Mouse (Mus musculus): Measurements from ENCODE around the gene Tlr6. TPM values are rescaled to one million over a fixed set of nuclear protein-coding genes. Genes with fewer than 3 reads are reported as not detected.

Gene Tlr6
- polyA plus RNA-seq, 1 experiment from 2014 or later: 0.20 TPM

DNA sequence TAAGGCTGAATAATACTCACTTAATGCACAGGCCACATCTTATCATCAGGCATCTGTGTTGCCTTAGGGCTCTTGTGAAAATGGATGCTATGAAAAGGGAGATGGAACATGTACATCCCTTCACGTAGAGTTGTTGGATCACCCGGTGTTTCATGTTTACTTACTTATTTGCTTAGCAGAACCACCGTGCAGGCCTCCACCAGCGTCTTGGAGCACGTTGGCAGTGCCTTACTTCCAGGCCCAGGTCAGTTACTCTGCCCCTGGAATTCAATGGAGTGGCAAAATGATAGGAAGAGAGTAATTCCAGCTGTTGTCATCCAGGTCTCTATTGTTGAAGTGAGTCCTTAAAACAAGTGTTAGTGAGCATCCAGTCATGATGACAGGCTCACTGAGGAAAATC lies 52.0 kb downstream of the Tlr6 start:
- Histone ChIP-seq H3K4me3 (ENCODE audit: low read depth, low read length) (no peak overlapping the region), H3K9me3 (ENCODE audit: control insufficient read depth, low read length) (no peaks in the 10 kb centered on the region), H3K27ac (ENCODE audit: low read depth, low read length) (no peak overlapping the region), H3K27me3 (ENCODE audit: control insufficient read depth, insufficient read depth, low read length) (no peaks in the 10 kb centered on the region), H3K4me2 (ENCODE audit: low read depth, low read length) (no peak overlapping the region), H3K9ac (replicated peaks; ENCODE audit: low read depth, low read length) (no peak overlapping the region), H3K4me1 (ENCODE audit: control insufficient read depth, insufficient read depth, low read length) (no peaks in the 10 kb centered on the region), H3K36me3 (ENCODE audit: control insufficient read depth, insufficient read depth, low read length) (no peaks in the 10 kb centered on the region)
- no peak for ATAC-seq (ENCODE audit: low read depth)
- 91% methylated on average over 5 of the region's 5 CpGs for WGBS

DNA sequence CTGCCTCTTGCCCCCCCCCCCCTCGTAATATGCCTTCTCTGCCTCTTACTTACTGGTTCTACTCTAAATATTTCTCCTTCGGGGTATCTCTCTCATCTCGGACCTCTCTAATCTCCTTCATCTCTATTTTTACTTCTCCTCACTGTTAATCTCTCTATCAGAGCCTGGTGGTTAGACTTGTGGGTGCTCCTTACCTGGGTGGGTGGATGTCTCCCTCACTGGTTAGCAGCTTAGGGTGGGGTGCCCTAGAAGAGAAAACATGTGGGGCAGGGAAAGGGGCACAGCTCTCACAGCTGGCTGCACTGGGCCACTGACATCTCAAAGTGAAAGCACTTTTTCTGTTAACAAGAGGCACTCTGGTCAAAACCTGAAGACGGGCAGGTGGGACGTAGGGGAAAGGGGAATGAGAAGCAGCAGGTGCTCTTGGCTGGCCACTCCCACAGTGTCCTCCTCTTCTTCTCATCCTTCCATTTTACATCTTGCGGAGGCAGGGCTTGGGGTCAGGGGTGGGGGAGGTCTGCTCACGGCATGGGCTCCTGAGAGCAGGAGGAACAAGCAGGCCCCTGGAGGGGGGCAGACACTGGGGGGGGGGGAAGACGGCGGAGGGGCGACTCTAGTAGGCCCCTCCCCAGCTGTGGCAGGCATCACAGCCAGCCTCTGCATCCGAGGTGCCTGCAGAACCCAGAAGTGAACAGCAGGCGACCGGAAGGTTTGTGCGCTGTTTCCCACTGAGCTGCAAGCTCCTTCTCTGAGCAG lies 54.2 kb downstream of the Tlr6 start:
- Histone ChIP-seq H3K36me3 (ENCODE audit: control insufficient read depth, insufficient read depth, low read length) (no peaks in the 10 kb centered on the region), H3K4me1 (ENCODE audit: control insufficient read depth, insufficient read depth, low read length) (no peaks in the 10 kb centered on the region), H3K4me3 (ENCODE audit: low read depth, low read length) (no peak overlapping the region), H3K4me2 (ENCODE audit: low read depth, low read length) (no peak overlapping the region), H3K9me3 (ENCODE audit: control insufficient read depth, low read length) (no peaks in the 10 kb centered on the region), H3K27ac (ENCODE audit: low read depth, low read length) (no peak overlapping the region), H3K9ac (replicated peaks; ENCODE audit: low read depth, low read length) (no peak overlapping the region), H3K27me3 (ENCODE audit: control insufficient read depth, insufficient read depth, low read length) (no peaks in the 10 kb centered on the region)
- ATAC-seq (ENCODE audit: low read depth): no peak
- 69% methylated on average over 14 of the region's 14 CpGs for whole genome bisulfite sequencing

MicroRNAs encoded within 50 kb of the gene (microRNA counts, 519-probe panel; counts per million panel counts)
- microRNA mmu-miR-574-3p: not detected
- microRNA mmu-miR-574-5p: not detected

Small RNAs within 50 kb of the gene (microRNA-seq; reads per million reads assigned to microRNA genes)
- 38.4 reads per million, percentile 31 among the genes with 10 or more reads in this experiment for gene Mir574

Other genes with a start within 250 kb of the Tlr6 start
- gene Klf3, start 156.7 kb downstream of the Tlr6 start, polyA plus RNA-seq (2014; fragmentation: Nextera tagmentation; extraction: Ambion mirVana): 15.8 and 20.1 TPM in 2 replicates
- 0.11 and 0.61 TPM in 2 replicates for gene Tlr1, start 26.5 kb downstream of the Tlr6 start, polyA plus RNA-seq (2014; fragmentation: Nextera tagmentation; extraction: Ambion mirVana)
- 3.4 and 11.6 TPM in 2 replicates for gene Fam114a1, start 10.0 kb upstream of the Tlr6 start, polyA plus RNA-seq (2014; fragmentation: Nextera tagmentation; extraction: Ambion mirVana)
- gene Tmem156, start 132.0 kb upstream of the Tlr6 start, polyA plus RNA-seq (2014; fragmentation: Nextera tagmentation; extraction: Ambion mirVana): not detected in 2 replicates
- gene Klhl5, start 147.4 kb upstream of the Tlr6 start, polyA plus RNA-seq (2014; fragmentation: Nextera tagmentation; extraction: Ambion mirVana): 56.9 and 68.1 TPM in 2 replicates
- 15.4 and 15.6 TPM in 2 replicates for gene Wdr19, start 239.6 kb upstream of the Tlr6 start, polyA plus RNA-seq (2014; fragmentation: Nextera tagmentation; extraction: Ambion mirVana)

Data from neural tube, embryonic 14.5 days (tissue).